Mouse (Mus musculus) layer of hippocampus, adult 9-10 months (tissue): ENCODE data around the gene Nfkbie.

Experiments used
- DNase-seq: peaks from one replicate; pipeline ENCODE4 v3.0.0; 2022; ENCODE audit warnings: low spot score

Gene Nfkbie

GRCm38 (mm10) chr17:45559732-45560525 lies 4.4 kb downstream of the Nfkbie start:
- no peak for DNase-seq

GRCm38 (mm10) chr17:45563216-45563615 lies 7.7 kb downstream of the Nfkbie start:
- DNase-seq, result no peak

DNA sequence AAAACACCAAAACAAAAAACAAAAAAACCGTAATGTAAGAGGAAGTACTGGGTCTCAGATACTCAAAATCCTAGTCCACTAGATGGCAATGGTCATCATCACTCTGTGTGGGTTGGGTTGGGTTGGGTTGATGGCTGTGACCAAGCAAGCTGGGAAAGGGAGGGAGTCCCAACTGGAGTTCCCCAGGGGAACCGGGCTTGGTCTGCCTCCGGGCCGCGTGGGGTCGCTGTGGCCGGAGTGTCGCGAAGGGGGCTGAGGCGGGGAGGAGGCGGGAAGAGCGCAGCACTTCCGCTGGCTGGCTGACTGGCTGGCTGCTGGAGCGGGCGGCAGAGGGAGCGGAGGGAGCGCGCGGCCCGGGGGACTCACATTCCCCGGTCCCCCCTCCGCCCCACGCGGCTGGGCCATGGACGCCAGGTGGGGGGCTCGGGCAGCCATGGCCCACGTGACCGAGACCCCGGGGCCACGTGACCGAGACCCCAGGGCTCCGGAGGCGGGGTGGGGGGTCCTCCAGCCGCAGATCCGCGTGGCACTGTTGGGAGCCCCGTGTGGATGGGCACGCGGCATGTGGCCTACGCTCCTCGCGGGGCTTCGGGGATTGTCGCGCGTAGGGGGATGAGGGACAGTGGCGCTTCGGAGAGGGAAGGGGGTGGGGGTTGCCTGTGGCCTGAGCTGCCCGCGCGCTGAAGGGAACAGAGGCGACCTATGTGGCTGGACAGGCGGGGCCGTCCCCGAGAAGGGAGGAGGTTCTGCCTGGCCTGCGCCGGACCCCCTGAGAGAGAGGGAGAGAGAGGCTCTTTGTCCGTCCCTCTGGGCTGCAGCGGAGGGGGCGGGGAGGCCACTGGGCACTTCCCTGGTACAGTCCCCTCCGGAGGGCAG lies 8.4 kb downstream of the Nfkbie start, which contains the start of gene Slc35b2:
Slc35b2 (plus strand) TSS at position 220 of the 876 bp plus-strand sequence.
- no peak for DNase-seq

DNA sequence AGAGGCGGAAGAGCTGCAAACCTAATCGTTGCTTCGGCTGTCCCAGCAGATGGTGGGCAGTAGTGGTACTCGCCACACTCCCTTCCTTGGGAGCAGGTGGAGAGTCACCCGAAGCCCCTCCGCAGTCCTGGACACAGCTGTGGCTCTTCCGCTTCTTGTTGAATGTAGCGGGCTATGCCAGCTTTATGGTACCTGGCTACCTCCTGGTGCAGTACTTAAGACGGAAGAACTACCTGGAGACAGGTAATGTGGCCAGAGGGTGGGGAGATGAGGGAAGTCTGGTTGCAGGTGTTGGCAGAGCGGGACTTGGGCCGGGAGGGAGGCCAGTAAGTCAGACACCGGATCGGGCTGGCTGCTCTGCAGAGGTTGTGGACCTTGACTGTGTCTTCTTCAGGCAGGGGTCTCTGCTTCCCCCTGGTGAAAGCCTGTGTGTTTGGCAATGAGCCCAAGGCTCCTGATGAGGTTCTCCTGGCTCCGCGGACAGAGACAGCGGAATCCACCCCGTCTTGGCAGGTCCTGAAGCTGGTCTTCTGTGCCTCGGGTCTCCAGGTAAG lies 9.1 kb downstream of the Nfkbie start:
- no peak for DNase-seq

- no peak for DNase-seq
Measured at GRCm38 (mm10) chr17:45565103-45565502, 9.6 kb downstream of the Nfkbie start.

DNA sequence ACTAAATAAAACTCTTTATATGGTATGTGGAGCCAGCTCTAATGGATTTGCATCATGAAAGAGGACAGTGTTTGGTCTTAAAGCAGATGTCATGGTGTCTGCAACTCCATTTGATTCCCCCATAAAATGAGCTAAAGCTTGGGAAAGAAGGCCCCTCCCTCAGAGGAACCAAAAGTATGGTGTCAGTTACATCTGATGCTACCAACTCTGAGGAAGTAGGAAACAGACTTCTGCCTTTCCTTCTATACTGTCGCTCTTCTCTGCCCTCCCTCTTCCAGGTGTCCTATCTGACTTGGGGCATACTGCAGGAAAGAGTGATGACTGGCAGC lies 10.5 kb downstream of the Nfkbie start:
- DNase-seq, result no peak

DNA sequence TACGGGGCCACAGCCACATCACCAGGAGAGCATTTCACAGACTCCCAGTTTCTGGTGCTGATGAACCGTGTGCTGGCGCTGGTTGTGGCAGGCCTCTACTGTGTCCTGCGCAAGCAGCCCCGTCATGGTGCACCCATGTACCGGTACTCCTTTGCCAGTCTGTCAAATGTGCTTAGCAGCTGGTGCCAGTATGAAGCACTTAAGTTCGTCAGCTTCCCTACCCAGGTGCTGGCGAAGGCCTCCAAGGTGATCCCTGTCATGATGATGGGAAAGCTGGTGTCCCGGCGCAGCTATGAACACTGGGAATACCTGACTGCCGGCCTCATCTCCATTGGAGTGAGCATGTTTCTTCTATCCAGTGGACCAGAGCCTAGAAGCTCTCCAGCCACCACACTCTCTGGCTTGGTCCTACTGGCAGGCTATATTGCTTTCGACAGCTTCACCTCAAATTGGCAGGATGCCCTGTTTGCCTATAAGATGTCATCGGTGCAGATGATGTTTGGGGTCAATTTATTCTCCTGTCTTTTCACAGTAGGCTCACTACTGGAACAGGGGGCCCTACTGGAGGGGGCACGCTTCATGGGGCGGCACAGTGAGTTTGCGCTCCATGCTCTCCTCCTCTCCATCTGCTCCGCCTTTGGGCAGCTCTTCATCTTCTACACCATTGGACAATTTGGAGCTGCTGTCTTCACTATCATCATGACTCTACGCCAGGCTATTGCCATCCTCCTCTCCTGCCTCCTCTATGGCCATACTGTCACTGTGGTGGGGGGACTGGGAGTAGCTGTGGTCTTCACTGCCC lies 11.1 kb downstream of the Nfkbie start:
- no peak for DNase-seq

DNA sequence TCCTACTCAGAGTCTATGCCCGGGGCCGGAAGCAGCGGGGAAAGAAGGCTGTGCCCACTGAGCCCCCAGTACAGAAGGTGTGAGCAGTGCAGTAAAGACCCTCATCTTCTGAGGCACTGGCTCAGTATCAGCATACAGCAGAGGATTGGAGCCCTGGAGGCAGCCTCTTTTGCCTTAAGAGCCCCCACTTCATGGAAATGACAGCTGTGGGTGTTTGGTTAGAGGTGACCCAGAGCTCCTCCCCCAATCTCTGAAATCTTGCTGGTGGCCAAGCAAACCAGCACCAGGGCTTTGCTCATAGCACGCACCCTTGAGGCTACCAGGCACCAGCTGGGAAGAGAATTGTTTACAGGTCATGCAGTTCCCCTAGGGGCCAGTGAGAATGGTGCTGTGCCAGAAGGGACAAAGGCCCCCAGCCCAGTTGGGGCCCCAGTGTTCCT lies 11.7 kb downstream of the Nfkbie start:
- no peak for DNase-seq

DNA sequence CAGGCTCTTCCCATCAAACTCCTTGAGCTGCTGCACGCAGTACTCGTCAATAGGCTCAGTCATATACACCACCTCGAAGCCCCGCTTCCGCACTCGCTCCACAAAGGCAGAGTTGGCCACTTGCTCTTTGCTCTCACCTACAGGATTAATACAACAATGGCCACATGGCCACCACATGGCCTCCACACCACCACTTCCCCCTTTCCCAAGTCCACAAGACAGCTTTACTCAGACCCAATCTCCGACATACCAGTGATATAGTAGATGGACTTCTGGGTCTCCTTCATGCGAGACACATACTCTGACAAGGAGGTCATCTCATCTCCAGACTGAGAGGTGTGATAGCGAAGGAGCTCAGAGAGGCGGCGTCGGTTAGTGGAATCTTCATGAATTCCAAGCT lies 13.5 kb downstream of the Nfkbie start:
- DNase-seq, result no peak

- DNase-seq, result no peak
Measured at GRCm38 (mm10) chr17:45569999-45570398, 14.5 kb downstream of the Nfkbie start.

DNA sequence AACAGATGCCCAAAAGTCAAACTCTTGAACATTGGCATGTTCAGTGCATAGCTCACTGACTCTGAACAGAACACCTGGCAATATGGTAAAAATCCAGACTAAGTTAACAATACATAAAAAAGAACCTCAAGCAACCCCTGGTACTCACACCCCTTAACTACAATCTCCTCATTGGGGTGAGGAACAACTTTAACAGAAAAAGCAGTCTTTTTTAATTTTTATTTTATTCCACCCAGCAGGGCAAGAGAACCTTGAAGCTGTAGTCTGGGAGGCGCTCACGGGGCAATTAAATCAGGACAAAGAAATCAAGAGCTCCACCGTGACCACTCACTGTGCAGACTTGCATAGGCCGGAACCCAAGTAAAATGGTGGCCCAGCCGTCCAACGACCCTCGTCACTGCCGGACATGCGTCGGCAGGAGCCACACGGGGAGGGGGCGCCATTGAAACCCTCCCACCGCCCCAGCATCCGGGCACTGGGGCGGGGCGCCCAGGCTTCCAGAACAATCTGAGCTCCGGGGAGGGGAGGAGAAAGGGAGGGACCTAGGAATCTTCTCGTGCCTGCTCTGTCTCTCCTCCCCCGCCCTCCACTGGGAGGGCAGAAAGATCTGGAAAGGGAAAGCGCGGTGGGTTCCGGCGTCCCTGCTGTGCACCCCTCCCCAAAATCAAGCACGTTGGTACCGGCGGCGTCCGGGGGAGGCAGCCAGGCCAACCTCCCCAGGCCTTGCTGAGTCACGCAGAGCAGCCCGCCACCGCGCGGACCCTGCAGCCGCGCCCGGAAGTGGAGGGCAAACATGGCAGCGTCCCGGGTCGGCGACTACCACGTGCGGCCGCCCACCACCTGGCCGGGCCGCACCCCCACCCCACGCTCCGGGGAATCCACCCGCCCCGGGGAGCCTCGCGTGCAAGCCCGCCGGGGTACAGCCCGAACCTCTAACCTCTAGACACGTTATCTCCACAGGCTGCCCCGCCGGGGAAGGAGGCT lies 16.9 kb downstream of the Nfkbie start:
- no peak for DNase-seq

GRCm38 (mm10) chr17:45573087-45573779 lies 17.7 kb downstream of the Nfkbie start, which contains the start of gene Hsp90ab1:
TSS of gene Hsp90ab1 (minus strand) at chr17:45573271.
- DNase-seq, result peak; percentile 96

DNA sequence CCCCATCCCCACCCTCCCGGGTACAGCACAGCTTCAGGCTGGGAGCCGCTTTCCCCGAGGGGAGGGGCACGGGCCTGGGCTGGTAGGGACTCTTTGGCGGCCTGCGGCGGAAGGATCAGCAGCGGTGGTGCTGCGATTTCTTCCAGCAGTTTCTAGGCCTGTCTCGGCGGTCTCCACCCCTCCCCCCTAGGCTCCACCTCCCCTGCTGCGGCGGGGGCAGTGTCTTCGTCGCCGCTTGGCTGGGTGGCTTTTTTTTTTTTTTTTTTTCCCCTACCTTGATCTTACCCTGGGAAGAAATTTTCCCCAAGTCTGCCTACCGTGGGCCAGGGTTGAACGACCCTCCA lies 18.2 kb downstream of the Nfkbie start:
- peak; percentile 93 for DNase-seq

- DNase-seq, result peak; percentile 77
Measured at GRCm38 (mm10) chr17:45574129-45574761, 18.7 kb downstream of the Nfkbie start.

GRCm38 (mm10) chr17:45575123-45575897 lies 19.8 kb downstream of the Nfkbie start:
- DNase-seq, result no peak

DNA sequence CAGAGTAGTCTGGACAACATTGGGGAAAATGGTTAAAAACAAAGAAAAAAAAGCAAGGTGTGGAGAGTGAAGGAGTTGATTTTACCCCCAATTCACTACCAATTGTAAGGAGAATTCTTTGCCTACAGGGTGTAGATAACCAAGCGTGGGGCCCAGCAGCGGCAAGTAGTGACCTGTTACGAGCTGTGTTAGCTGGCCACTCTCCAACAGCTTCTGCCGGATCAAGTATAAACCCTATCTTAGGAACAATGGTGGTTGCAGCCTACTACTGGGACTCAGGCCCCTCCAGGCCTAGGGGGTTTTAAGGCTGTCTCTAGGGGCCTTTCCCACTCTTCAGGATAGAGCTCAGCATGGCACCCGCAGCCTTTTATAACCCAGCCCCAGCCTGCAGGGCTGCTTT lies 22.7 kb downstream of the Nfkbie start:
- DNase-seq, result no peak

DNA sequence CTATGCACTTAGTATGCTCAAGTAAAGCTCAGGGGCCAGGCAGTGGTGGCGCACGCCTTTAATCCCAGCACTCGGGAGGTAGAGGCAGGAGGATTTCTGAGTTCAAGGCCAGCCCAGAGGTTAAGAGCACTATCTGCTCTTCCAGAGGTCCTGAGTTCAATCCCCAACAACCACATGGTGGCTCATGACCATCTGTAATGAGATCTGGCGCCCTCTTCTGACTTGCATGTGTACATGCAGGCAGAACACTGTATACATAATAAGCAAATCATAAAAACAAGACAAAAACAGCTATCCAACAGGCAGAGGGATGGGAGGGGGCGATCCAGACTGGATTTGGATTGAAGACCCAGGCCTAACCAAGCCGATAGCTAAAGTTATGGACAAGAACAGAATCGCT lies 23.3 kb downstream of the Nfkbie start:
- no peak for DNase-seq

GRCm38 (mm10) chr17:45579554-45579953 lies 24.1 kb downstream of the Nfkbie start:
- no peak for DNase-seq

DNA sequence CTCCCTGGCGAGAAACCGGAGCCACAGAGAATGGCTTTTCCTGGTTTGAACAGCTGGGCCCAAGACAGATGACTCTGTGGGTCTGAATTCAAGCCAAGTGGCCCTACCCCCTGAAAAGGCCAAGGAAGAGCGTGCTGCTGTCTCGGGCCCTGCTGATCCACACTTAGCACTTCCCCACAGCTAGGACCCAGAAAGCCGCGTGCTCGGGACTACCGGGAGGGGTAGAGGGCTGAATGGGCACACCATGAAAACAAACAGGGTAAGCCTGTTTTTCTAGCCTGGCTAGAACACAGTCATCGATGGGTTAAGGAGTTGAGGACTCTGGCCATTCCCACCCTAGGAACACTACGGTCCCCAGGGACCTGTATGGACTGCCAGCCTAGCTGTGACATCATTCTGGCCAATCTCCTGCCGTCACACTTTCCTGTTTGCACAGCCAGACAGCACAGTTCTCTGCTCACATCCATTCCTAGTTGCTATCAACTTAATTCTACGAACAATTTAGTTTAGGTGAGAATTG lies 25.5 kb downstream of the Nfkbie start:
- DNase-seq, result no peak
